Mouse (Mus musculus): ENCODE measurements around the gene Zbtb21. TPM values are rescaled to one million over a fixed set of nuclear protein-coding genes. Genes with fewer than 3 reads are reported as not detected.
"Not testable (repeated sequence)": the region's sequence is repeated elsewhere in the genome, so short reads cannot be mapped to it uniquely, and the experiment has no call there.

The Zbtb21 gene
- 1.7 and 5.0 TPM in 2 replicates for total RNA-seq (2015; ENCODE audit: low replicate concordance)
- total RNA-seq (2017; ENCODE audit: low replicate concordance) = 18.7 and 38.0 TPM in 2 replicates

GRCm38 (mm10) chr16:97962151-97962948 is at the start of gene Zbtb21, which contains the start of gene C2cd2:
Gene Zbtb21 (minus strand): TSS chr16:97962622.
Gene C2cd2 (minus strand): TSS chr16:97962598.
- peak; percentile 90 for ATAC-seq (replicated peaks; ENCODE audit: low FRiP score, poor library complexity, severe bottlenecking)

- ATAC-seq (replicated peaks; ENCODE audit: low FRiP score, poor library complexity, severe bottlenecking) = peak; percentile 20
These were observed 34.9 kb upstream of the Zbtb21 start for GRCm38 (mm10) chr16:97997383-97997731.

GRCm38 (mm10) chr16:97996616-97997382 is 34.4 kb upstream of the Zbtb21 start, which contains the start of gene B230307C23Rik:
Gene B230307C23Rik (plus strand): TSS chr16:97997315.
- ATAC-seq (replicated peaks; ENCODE audit: low FRiP score, poor library complexity, severe bottlenecking) = peak; percentile 98

- no peak for ATAC-seq (replicated peaks; ENCODE audit: low FRiP score, poor library complexity, severe bottlenecking)
These were observed 33.6 kb upstream of the Zbtb21 start for GRCm38 (mm10) chr16:97995849-97996615.

GRCm38 (mm10) chr16:97992477-97992876 is 30.1 kb upstream of the Zbtb21 start:
- not testable (repeated sequence) for ATAC-seq (replicated peaks; ENCODE audit: low FRiP score, poor library complexity, severe bottlenecking)

- no peak for ATAC-seq (replicated peaks; ENCODE audit: low FRiP score, poor library complexity, severe bottlenecking)
These were observed 29.1 kb upstream of the Zbtb21 start for GRCm38 (mm10) chr16:97991517-97991916.

- no peak for ATAC-seq (replicated peaks; ENCODE audit: low FRiP score, poor library complexity, severe bottlenecking)
These were observed 22.2 kb upstream of the Zbtb21 start for GRCm38 (mm10) chr16:97984589-97984988.

GRCm38 (mm10) chr16:97981362-97981761 is 18.9 kb upstream of the Zbtb21 start:
- no peak for ATAC-seq (replicated peaks; ENCODE audit: low FRiP score, poor library complexity, severe bottlenecking)

GRCm38 (mm10) chr16:97977722-97978121 is 15.3 kb upstream of the Zbtb21 start:
- ATAC-seq (replicated peaks; ENCODE audit: low FRiP score, poor library complexity, severe bottlenecking) = no peak

- ATAC-seq (replicated peaks; ENCODE audit: low FRiP score, poor library complexity, severe bottlenecking) = peak; percentile 77
These were observed 14.9 kb upstream of the Zbtb21 start for GRCm38 (mm10) chr16:97977277-97977676.

- ATAC-seq (replicated peaks; ENCODE audit: low FRiP score, poor library complexity, severe bottlenecking) = no peak
These were observed 1.6 kb upstream of the Zbtb21 start for GRCm38 (mm10) chr16:97963956-97964540.

GRCm38 (mm10) chr16:97961381-97962150 is 856 bp downstream of the Zbtb21 start:
- ATAC-seq (replicated peaks; ENCODE audit: low FRiP score, poor library complexity, severe bottlenecking) = no peak

GRCm38 (mm10) chr16:97960348-97960747 is 2.1 kb downstream of the Zbtb21 start:
- ATAC-seq (replicated peaks; ENCODE audit: low FRiP score, poor library complexity, severe bottlenecking) = no peak

- ATAC-seq (replicated peaks; ENCODE audit: low FRiP score, poor library complexity, severe bottlenecking) = no peak
These were observed 3.9 kb downstream of the Zbtb21 start for GRCm38 (mm10) chr16:97958401-97958973.

GRCm38 (mm10) chr16:97957626-97958025 is 4.8 kb downstream of the Zbtb21 start:
- ATAC-seq (replicated peaks; ENCODE audit: low FRiP score, poor library complexity, severe bottlenecking) = no peak

GRCm38 (mm10) chr16:97956011-97956410 is 6.4 kb downstream of the Zbtb21 start:
- no peak for ATAC-seq (replicated peaks; ENCODE audit: low FRiP score, poor library complexity, severe bottlenecking)

- ATAC-seq (replicated peaks; ENCODE audit: low FRiP score, poor library complexity, severe bottlenecking) = peak; percentile 53
These were observed 9.1 kb downstream of the Zbtb21 start for GRCm38 (mm10) chr16:97953300-97953699.

GRCm38 (mm10) chr16:97952801-97953200 is 9.6 kb downstream of the Zbtb21 start:
- ATAC-seq (replicated peaks; ENCODE audit: low FRiP score, poor library complexity, severe bottlenecking) = peak; percentile 72

- no peak for ATAC-seq (replicated peaks; ENCODE audit: low FRiP score, poor library complexity, severe bottlenecking)
These were observed 10.1 kb downstream of the Zbtb21 start for GRCm38 (mm10) chr16:97952371-97952770.

Measured in erythroid progenitor cell, adult 5-6 weeks (primary cell).